Mouse (Mus musculus) kidney, embryonic 14.5 days (tissue): ENCODE measurements around the gene Eps8l2. TPM values are rescaled to one million over a fixed set of nuclear protein-coding genes. Genes with fewer than 3 reads are reported as not detected.
"Not testable (repeated sequence)": the region's sequence is repeated elsewhere in the genome, so short reads cannot be mapped to it uniquely, and the experiment has no call there.

Source experiments
- ATAC-seq: fragments of 200-750 bp; cut with Nextera tagmentation; 2 replicates; pipeline ENCODE4 v1.8.0; 2017; ENCODE audit warnings: moderate number of reproducible peaks, mild to moderate bottlenecking, moderate TSS enrichment, moderate library complexity; ENCODE audit not compliant: low FRiP score, low TSS enrichment
- H3K27ac ChIP-seq: fragments of 300-500 bp; sonication (generic); 2 replicates; pipeline ENCODE4 v1.5.1; 2014; ENCODE audit warnings: low read depth, mild to moderate bottlenecking, low read length, moderate library complexity, mixed read lengths
- H3K27me3 ChIP-seq: fragments of 300-500 bp; sonication (generic); 2 replicates; pipeline ENCODE4 v1.6.1; 2014; ENCODE audit warnings: mild to moderate bottlenecking, low read length; ENCODE audit not compliant: control insufficient read depth, insufficient read depth
- H3K36me3 ChIP-seq: fragments of 300-500 bp; sonication (generic); 2 replicates; pipeline ENCODE4 v1.6.1; 2014; ENCODE audit warnings: low read length, mixed read lengths; ENCODE audit not compliant: control insufficient read depth, insufficient read depth
- H3K4me1 ChIP-seq: fragments of 300-500 bp; sonication (generic); 2 replicates; pipeline ENCODE4 v1.6.1; 2014; ENCODE audit warnings: low read length, mixed read lengths; ENCODE audit not compliant: control insufficient read depth, insufficient read depth
- H3K4me2 ChIP-seq: fragments of 300-500 bp; sonication (generic); replicated peaks from 2 replicates; pipeline ENCODE4 v1.6.1; 2014; ENCODE audit warnings: low read depth, mild to moderate bottlenecking, low read length
- H3K4me3 ChIP-seq: fragments of 300-500 bp; sonication (generic); 2 replicates; pipeline ENCODE4 v1.5.1; 2014; ENCODE audit warnings: mild to moderate bottlenecking, low read length
- H3K9ac ChIP-seq: fragments of 300-500 bp; sonication (generic); 2 replicates; pipeline ENCODE4 v1.6.1; 2014; ENCODE audit warnings: low read depth, mild to moderate bottlenecking, low read length, moderate library complexity
- H3K9me3 ChIP-seq: fragments of 300-500 bp; sonication (generic); 2 replicates; pipeline ENCODE4 v1.6.1; 2016; ENCODE audit warnings: low read length; ENCODE audit not compliant: control insufficient read depth
- WGBS: fragments of 180-500 bp; shearing (Covaris S2); extraction: QIAGEN DNeasy Blood & Tissue Kit; methylation state at CpG from one replicate; pipeline ENCODE4 v1.1.7; 2014; 5-methylcytosine and 5-hydroxymethylcytosine counted together
- polyA plus RNA-seq: library from polyadenylated mRNA; unstranded; fragments of >200 nt; fragmentation: Nextera tagmentation; extraction: Ambion mirVana; gene quantifications from 2 replicates; pipeline ENCODE4 v1.2.1, GENCODE M21; 2014

Eps8l2 gene
- polyA plus RNA-seq, 1 experiment from 2014 or later, result 18.0 TPM

GRCm38 (mm10) chr7:141391625-141392551, 53.2 kb downstream of the Eps8l2 start, which contains the start of gene Taldo1:
Gene Taldo1 (plus strand): TSS chr7:141392199.
- Histone ChIP-seq H3K9me3 (no peaks in the 10 kb centered on the region), H3K27me3 (no peaks in the 10 kb centered on the region), H3K36me3 (peaks cover 11% of the 10 kb centered on the region; the same call in 1 of the 2 replicates), H3K4me1 (peaks cover 8% of the 10 kb centered on the region), H3K9ac (peak within 1 kb of the TSS; percentile 76), H3K4me2 (peak within 1 kb of the TSS; percentile 92), H3K27ac (peak within 1 kb of the TSS; percentile 81), H3K4me3 (peak within 1 kb of the TSS; percentile 62)
- WGBS, result 1% methylated on average over 57 of the region's 57 CpGs
- ATAC-seq, result peak; percentile 96

GRCm38 (mm10) chr7:141392552-141393222, 54.0 kb downstream of the Eps8l2 start:
- no peaks in the 10 kb centered on the region for H3K27me3 ChIP-seq
- peaks cover 8% of the 10 kb centered on the region for H3K4me1 ChIP-seq
- peak overlapping the region; percentile 76 for H3K9ac ChIP-seq
- no peak overlapping the region; the same call in 1 of the 2 replicates for H3K27ac ChIP-seq
- ATAC-seq, result no peak
- peak overlapping the region; percentile 62 for H3K4me3 ChIP-seq
- peak overlapping the region; percentile 92 for H3K4me2 ChIP-seq
- H3K36me3 ChIP-seq, result peaks cover 11% of the 10 kb centered on the region; the same call in 1 of the 2 replicates
- no peaks in the 10 kb centered on the region for H3K9me3 ChIP-seq
- 38% methylated on average over 9 of the region's 9 CpGs for WGBS

GRCm38 (mm10) chr7:141394158-141394557, 55.5 kb downstream of the Eps8l2 start:
- Histone ChIP-seq H3K4me3 (no peak overlapping the region), H3K36me3 (peaks cover 24% of the 10 kb centered on the region), H3K27ac (no peak overlapping the region), H3K4me2 (no peak overlapping the region), H3K27me3 (no peaks in the 10 kb centered on the region), H3K9ac (no peak overlapping the region), H3K4me1 (peaks cover 8% of the 10 kb centered on the region), H3K9me3 (no peaks in the 10 kb centered on the region)
- 89% methylated on average over 7 of the region's 7 CpGs for WGBS
- ATAC-seq, result no peak

GRCm38 (mm10) chr7:141394771-141395170, 56.1 kb downstream of the Eps8l2 start:
- no peaks in the 10 kb centered on the region for H3K27me3 ChIP-seq
- H3K9me3 ChIP-seq, result no peaks in the 10 kb centered on the region
- no peak for ATAC-seq
- H3K4me2 ChIP-seq, result no peak overlapping the region
- H3K9ac ChIP-seq, result no peak overlapping the region
- no peak overlapping the region for H3K4me3 ChIP-seq
- H3K36me3 ChIP-seq, result peaks cover 29% of the 10 kb centered on the region
- H3K4me1 ChIP-seq, result peaks cover 8% of the 10 kb centered on the region
- H3K27ac ChIP-seq, result no peak overlapping the region
- 28% methylated on average over 6 of the region's 6 CpGs for WGBS

GRCm38 (mm10) chr7:141395348-141395747, 56.7 kb downstream of the Eps8l2 start:
- no peaks in the 10 kb centered on the region for H3K9me3 ChIP-seq
- H3K27ac ChIP-seq, result no peak overlapping the region
- peaks cover 8% of the 10 kb centered on the region for H3K4me1 ChIP-seq
- WGBS, result 76% methylated on average over 1 of the region's 1 CpGs
- no peaks in the 10 kb centered on the region for H3K27me3 ChIP-seq
- no peak overlapping the region for H3K9ac ChIP-seq
- H3K36me3 ChIP-seq, result peaks cover 35% of the 10 kb centered on the region
- no peak overlapping the region for H3K4me2 ChIP-seq
- H3K4me3 ChIP-seq, result no peak overlapping the region
- no peak for ATAC-seq

GRCm38 (mm10) chr7:141403305-141403704, 64.6 kb downstream of the Eps8l2 start:
- H3K9me3 ChIP-seq, result no peaks in the 10 kb centered on the region
- H3K4me2 ChIP-seq, result no peak overlapping the region
- peak; percentile 78 for ATAC-seq
- H3K9ac ChIP-seq, result no peak overlapping the region
- no peak overlapping the region for H3K27ac ChIP-seq
- H3K4me1 ChIP-seq, result no peaks in the 10 kb centered on the region
- no peak overlapping the region for H3K4me3 ChIP-seq
- no peaks in the 10 kb centered on the region for H3K27me3 ChIP-seq
- 48% methylated on average over 5 of the region's 5 CpGs for WGBS
- peaks cover 55% of the 10 kb centered on the region for H3K36me3 ChIP-seq

- no peak for ATAC-seq
- H3K4me1 ChIP-seq, result no peaks in the 10 kb centered on the region
- H3K36me3 ChIP-seq, result peaks cover 48% of the 10 kb centered on the region
- no peaks in the 10 kb centered on the region for H3K27me3 ChIP-seq
- no peaks in the 10 kb centered on the region for H3K9me3 ChIP-seq
- H3K4me3 ChIP-seq, result no peak overlapping the region
- H3K27ac ChIP-seq, result no peak overlapping the region
- WGBS, result 79% methylated on average over 4 of the region's 4 CpGs
- H3K9ac ChIP-seq, result no peak overlapping the region
- H3K4me2 ChIP-seq, result no peak overlapping the region
Measured at GRCm38 (mm10) chr7:141405466-141405865, 66.8 kb downstream of the Eps8l2 start.

- not testable (repeated sequence) for H3K27me3 ChIP-seq, H3K4me3 ChIP-seq, H3K9ac ChIP-seq, H3K4me1 ChIP-seq, H3K4me2 ChIP-seq, ATAC-seq, H3K9me3 ChIP-seq, H3K27ac ChIP-seq
- peaks cover 33% of the 10 kb centered on the region for H3K36me3 ChIP-seq
- 96% methylated on average over 7 of the region's 7 CpGs for WGBS
Measured at GRCm38 (mm10) chr7:141407670-141408069, 69.0 kb downstream of the Eps8l2 start.

GRCm38 (mm10) chr7:141408833-141409232, 70.2 kb downstream of the Eps8l2 start:
- H3K36me3 ChIP-seq, result peaks cover 24% of the 10 kb centered on the region
- no peak overlapping the region for H3K4me2 ChIP-seq
- H3K27me3 ChIP-seq, result no peaks in the 10 kb centered on the region
- H3K9ac ChIP-seq, result no peak overlapping the region
- H3K27ac ChIP-seq, result no peak overlapping the region
- H3K4me3 ChIP-seq, result no peak overlapping the region
- WGBS, result 16% methylated on average over 11 of the region's 11 CpGs
- peak; percentile 47 for ATAC-seq
- peaks cover 7% of the 10 kb centered on the region; the same call in 1 of the 2 replicates for H3K4me1 ChIP-seq
- no peaks in the 10 kb centered on the region for H3K9me3 ChIP-seq
